Mouse (Mus musculus) hematopoietic stem cell, adult 5-6 weeks (primary cell): Measurements from ENCODE around the gene Ifitm1. TPM values are rescaled to one million over a fixed set of nuclear protein-coding genes. Genes with fewer than 3 reads are reported as not detected.
"Not testable (repeated sequence)": the region's sequence is repeated elsewhere in the genome, so short reads cannot be mapped to it uniquely, and the experiment has no call there.

Experiments used
- ATAC-seq, 2 experiments: fragments of 125-278 bp in 1 of 2; replicated peaks in 1 of 2; 2 replicates each; pipeline ENCODE4 v1.8.0; 2016 to 2017; ENCODE audit warnings: inconsistent platforms in 2 of 2, mild to moderate bottlenecking in 2 of 2, moderate number of reproducible peaks in 2 of 2, low read depth in 1 of 2, moderate TSS enrichment in 1 of 2; ENCODE audit not compliant: low FRiP score in 2 of 2, poor library complexity in 2 of 2, severe bottlenecking in 2 of 2, insufficient read depth in 1 of 2, low TSS enrichment in 1 of 2
- total RNA-seq: library from RNA; stranded (forward); fragments of 172-1452, 232-1000 nt; gene quantifications from 2 replicates; pipeline ENCODE4 v1.2.3, GENCODE M21; 2017

Gene Ifitm1
- total RNA-seq, 1 experiment from 2014 or later, result 250 TPM

DNA sequence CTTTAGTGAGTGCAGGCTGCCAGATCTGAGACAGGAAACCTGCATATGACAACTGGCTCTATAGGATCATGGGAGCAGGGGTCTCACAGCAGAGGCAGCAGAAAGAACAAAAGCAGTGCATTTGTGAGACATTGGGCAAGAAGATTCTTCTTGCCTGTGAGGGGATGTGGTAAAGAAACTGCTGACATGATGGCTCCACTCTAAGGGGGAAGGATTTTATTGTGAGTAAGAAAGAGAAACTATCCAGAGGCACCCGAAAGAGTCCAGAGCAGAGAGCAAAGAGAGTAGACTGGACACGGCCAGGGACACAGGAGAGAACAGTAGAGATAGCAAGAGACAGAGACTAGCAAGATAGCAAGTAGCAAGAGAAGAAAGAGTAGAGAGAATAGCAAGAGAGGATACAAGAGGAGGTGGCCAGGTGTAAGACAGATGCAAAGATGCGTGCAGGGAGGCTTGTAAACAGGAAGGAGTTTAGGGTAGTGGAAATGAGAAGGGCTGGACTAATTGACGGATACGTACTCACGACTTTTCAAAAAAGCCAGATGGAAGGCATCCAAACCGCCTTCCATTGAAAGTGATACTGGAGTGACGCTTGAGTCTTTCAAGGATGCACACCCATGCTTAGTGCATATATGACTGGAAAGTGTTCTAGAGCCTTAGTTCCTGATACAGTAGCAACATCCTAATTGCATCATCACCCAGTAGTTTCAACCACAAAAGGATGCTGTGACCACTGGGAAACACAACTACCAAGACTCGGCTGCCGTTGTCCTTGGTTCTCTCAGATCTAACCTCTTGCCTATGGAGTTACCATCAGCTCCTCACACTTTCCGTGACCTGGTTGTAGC lies 32.1 kb downstream of the Ifitm1 start:
- ATAC-seq, result peak; percentile 54 to 77

DNA sequence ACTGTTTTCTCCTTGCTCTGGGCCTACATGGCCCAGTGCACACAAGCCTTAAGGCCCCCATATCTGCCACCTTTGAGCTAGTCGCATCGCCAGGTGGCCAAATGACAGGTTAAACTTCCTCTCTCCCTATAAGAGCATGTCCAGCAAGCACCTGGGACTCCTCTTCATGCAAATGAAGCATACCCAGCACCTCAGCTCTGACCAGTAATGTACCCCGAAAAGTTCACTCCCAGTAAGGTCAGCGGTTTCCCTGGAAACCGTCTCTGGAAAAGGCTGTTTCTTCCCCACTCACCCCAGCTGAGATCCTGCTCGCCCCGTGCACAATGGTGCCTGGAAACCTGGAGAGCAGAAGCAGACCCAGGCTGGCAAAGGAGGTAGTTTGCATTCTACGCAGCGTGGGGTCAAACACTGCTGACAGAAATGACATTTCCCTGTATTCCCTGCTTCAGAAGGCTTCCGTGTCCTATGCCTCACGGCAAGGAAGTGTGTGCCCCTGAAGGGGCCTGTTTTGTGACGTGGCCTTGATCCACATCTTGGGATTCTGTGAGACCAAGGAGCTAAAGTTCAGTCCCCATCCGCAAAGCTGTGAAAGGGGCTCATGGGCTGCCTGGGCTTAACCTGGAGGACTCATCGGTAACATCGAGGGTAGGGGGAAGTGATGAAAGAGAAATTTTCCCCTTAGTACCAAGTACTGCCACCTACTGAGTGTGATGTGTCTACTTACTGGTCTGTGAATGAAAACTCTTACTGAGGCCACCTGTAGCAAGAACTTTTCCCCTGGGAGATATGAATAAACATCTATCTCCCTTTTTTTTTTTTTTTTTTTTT lies 34.1 kb downstream of the Ifitm1 start:
- ATAC-seq, result no peak

DNA sequence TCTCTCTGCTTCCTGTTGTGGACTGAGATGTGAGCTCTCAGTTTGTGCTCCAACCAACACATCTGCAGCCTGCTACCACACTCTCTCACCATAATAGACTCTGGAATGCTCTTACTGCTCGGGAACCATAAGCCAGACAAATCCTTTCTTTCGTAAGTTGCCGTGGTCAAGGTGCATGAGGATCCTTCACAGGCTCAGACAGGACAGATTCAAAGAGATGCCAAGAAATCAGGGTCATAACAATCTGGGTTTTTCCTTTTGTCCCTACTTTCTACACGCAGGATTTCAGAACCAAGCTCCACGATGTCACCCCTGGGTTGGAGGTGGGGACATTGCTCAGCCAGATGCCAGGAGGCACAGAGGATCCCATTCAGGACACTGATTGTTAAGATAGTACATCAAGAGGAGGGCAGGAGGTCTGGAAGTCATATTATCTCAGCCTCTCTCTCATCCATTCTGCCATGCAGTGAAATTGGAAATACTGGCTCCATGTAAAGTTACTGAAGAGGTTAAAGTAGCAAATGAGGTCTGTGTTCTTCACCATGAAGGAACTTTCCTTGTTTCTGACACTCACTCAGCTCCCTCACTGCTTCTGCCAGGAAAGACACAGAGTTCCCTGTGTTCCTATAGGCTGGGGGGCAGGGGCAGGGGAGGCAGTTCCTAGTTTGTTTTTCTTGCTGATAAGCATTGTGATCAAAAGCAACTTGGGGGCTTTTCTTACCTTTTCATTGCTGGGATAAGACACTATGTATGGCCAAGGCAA lies 36.4 kb downstream of the Ifitm1 start:
- no peak for ATAC-seq

DNA sequence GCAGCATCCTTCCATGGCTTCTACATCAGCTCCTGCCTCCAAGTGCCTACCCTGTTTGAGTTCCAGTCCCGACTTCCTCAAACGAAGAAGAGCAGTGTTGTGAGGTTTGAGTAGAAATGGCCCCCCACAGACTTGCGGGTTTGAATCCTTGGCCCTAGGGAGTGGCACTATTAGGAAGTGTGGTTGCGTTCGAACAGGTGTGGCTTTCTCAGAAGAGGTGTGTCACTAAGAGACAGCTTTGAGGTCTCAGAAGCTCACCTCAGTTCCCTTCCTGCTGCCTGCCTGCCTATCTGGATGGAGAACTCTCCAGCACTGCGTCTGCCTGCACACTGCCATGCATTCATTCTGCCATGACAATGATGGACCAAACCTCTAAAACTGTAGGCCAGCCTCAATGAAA lies 39.4 kb downstream of the Ifitm1 start:
- peak; percentile 12 to 22; a peak in 1 of 4 replicates for ATAC-seq

DNA sequence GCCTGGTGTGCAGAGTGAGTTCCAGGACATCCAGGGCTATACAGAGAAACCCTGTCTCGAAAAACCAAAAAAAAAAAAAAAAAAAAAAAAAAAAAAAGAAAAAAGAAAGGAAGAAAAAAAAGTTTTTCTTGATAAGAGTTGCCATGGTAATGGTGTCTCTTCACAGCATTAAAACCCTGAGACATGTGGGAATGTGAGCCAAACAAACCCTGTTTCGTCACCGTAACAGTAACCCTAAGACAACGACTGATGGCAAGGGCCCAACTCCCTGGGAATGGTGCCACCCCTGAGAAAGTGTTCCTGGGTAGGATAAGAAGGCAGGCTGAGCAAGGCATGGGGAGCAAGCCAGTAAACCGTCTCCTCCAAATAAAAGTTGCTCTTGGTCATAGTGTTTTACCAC lies 39.9 kb downstream of the Ifitm1 start:
- ATAC-seq, result no peak

DNA sequence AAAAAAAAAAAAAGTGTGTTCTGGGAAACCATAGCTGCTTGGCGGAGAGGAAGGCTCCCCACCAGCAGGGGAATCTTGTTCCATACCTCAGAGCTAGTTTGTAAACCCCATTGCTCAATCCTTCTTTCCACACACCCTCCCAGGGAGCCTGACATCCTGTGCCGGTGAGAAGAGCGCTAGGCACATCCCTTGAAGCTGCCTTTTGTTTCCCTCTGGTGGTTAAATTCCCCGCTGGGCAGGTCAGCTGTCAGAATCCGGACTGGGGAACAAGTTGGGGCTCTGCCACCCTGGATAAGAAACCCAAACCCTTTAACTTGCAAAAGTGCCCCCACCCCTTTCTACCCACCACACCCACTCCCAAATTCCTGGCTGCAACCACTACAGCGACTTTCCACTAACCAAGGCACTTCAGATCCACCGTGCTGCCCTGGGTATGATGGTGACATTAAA lies 41.3 kb downstream of the Ifitm1 start:
- peak; percentile 23 to 53; a peak in 3 of 4 replicates for ATAC-seq

DNA sequence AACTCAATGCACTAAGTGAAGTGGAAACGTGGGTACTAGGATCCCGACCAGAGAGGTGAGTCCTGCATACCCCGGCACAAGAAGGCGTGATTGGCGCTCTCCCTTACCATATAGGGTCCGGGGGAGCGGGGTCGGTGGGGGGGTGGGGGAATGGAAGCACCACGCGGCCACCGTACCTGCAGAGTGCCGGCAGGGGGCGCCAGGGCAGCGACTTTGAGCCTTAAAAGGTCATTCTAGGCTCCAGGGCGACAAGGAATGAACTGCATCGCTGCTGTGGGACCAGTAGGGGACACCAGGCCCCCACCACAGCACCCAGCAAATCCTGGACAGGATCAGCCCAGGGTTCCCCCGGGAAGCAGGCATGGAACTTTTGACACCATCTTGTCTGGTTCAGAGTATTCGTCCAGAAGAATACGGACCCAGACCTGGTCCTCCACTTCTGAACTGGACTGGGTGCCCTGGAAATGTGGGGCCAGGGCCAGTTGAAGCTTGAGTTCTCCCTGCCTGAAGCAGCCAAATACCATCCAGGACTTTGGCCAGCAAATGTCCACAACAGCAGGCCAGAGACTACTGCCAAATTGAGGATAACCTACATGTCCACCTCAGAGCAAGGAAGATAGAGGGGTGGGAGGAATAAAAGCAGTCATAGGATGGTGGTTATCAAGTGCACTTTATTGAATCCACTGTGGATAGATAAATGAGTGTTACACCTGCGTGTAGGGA lies 42.1 kb downstream of the Ifitm1 start:
- peak; percentile 65 to 72 for ATAC-seq

DNA sequence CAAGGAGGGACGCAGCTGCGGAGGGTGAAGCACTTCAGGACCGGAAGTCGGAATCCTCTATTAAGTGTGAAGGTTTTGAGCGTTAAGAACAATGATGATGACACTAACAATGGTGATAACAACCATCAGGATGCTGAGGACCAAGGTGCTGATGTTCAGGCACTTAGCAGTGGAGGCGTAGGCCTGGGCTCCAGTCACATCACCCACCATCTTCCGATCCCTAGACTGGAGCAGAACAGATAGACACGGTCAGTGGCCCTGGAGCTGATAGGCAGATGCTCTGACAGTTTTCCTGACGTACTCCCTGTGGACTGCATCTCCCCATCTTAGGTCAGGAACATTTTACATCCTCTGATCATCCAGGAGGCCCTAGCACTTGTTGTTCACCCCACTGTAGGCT lies 42.6 kb downstream of the Ifitm1 start:
- ATAC-seq, result no peak

DNA sequence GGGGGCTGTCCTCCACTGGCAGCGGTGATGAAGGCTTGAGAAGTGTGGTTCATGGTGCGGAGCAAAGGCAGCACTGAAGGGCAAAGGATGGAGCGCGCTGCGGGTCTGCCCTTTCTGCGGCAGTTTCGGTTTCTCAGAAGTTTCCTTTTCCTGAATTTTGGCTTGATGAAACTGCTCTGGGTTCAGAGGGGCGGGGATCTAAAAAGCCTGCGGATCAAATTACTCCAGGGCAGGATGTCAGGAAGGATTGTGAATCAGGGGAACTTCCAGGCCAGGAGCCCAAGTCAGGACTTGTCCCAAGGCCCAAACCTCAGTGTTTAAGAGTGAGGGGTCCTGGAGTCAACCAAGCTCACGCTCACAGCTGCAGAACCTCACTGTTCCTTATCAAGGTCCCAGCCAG lies 43.6 kb downstream of the Ifitm1 start, which contains the start of gene Ifitm3:
Gene Ifitm3, minus strand, starts transcription at position 178 of the 400 bp plus-strand sequence.
- 0 out of 4 replicates have a peak, but pooled peaks of 1 of the 2 experiments have one; percentile 7 for ATAC-seq

DNA sequence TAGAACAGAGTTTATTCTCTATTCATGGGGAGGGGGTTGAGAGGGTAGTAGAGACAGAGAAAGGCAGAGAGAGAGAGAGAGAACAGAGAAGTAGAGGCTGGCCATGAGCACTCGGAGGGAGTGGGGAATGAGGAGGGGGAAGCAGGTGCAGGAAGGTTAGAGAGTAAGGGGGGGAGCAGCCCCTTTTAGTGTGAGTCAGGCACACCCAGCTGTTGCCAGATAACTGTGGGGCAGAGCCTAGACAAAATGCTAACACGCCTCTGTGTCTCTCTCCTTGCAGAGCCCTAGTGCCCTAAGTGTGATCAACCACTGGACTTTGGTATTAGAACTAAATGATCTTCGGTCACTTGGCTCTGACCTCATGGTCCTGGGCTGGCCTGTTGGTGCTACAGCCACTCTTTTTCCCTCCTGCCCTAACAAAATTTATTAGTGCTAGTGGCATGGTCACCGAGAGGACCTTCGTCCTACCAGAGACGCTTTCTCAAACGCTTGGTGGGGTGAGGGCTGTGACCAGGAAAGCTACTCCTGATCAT lies 44.3 kb downstream of the Ifitm1 start:
- ATAC-seq, result no peak

DNA sequence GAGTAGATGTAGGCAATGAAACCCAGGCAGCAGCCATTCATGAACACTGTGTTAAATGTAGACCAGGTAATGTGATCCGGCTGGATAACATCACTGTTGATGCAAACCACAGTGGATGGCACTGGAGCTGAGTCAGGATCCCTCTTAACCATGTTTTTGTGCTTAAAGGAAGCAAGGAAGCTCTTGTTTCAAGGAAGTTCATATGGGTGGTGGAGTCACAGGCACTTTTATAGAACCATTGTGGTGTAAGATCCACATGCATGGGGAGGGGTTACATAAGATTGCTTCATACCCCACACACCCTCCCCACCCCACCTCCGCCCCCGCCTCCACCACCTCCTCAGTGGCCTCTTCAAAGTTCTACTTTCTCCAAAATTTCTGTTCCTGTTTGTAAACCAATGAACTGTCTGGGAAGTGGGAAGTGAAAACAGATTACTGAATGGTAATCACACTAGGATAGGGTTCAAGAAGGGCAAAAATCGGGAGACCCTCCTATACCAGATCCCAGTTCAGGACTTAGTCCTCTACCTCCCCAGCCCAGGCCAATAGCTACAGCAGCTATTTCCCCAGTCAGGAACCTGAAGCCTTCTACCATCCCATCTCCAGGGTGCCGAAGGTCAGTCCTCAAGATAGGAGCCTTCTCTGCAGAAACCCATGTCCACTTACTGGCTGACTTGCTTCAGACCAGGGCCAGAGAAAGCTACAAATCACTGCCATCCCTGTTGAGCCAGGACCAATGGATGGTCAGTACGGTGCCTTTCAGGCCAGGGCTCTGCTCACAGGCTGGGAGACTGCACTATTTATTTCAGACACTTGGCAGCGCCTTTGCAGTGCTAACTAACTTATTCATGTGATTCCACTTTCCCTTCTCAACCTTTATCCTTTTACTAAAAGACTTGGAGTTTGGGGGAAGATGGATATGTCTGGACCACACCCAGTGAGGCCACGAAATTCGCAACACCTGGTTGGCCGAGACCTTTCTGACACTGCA lies 50.0 kb downstream of the Ifitm1 start:
- peak; percentile 19 to 60; a peak in 3 of 4 replicates for ATAC-seq

DNA sequence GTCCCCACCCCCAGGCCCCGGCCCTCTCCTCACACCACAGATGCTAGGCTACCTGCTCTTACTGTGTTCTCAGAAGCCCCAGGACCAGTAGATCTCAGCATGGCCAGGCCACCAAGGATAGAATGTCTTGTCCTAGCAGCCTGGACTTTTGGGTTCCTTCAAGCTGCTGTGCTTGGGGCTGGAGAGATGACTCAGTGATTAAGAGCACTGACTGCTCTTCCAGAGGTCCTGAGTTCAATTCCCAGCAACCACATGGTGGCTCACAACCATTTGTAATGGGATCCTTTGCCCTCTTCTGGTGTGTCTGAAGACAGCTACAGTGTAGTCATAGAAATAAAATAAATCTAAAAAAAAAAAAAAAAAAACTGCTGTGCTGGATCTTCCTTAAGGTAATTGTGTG lies 50.8 kb downstream of the Ifitm1 start, which contains the start of gene Ifitm6:
Gene Ifitm6, minus strand, starts transcription at position 101 of the 400 bp plus-strand sequence.
- not testable (repeated sequence) for ATAC-seq

DNA sequence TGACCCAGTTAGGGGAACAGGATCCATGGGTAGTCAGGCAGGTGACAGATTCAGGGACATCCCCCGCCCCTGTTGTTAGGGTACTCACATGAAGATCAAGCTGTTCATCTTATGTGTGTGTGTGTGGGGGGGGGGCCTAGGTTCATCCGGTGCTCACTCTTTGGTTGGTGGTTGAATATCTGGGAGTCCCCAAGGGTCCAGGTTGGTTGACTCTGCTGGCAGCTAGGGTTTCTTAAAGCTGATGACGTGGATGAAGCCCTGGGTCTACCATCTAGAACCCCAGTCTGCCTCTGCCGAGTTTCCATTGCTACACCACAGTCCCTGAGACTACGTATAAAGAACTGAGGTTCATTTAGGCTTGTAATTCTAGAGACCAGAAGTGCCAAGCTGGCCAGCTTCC lies 52.0 kb downstream of the Ifitm1 start:
- ATAC-seq, result no peak
